Mouse (Mus musculus): ENCODE measurements around the gene Tmed4.

The Tmed4 gene

GRCm38 (mm10) chr11:6274387-6275093 lies at the start of gene Tmed4:
Gene Tmed4, minus strand, starts transcription at chr11:6274870.
- peak; percentile 94 to 97 for DNase-seq (ENCODE audit: low spot score in 2 of 2)

GRCm38 (mm10) chr11:6323348-6323747 lies 48.7 kb upstream of the Tmed4 start:
- DNase-seq (ENCODE audit: low spot score in 2 of 2): no peak

GRCm38 (mm10) chr11:6322086-6322485 lies 47.4 kb upstream of the Tmed4 start:
- no peak for DNase-seq (ENCODE audit: low spot score in 2 of 2)

GRCm38 (mm10) chr11:6319374-6319773 lies 44.7 kb upstream of the Tmed4 start:
- no peak for DNase-seq (ENCODE audit: low spot score in 2 of 2)

- DNase-seq (ENCODE audit: low spot score in 2 of 2): no peak
Observed at GRCm38 (mm10) chr11:6318559-6318958, 43.9 kb upstream of the Tmed4 start.

- no peak for DNase-seq (ENCODE audit: low spot score in 2 of 2)
Observed at GRCm38 (mm10) chr11:6316821-6317220, 42.2 kb upstream of the Tmed4 start.

GRCm38 (mm10) chr11:6313874-6314406 lies 39.3 kb upstream of the Tmed4 start:
- DNase-seq (ENCODE audit: low spot score in 2 of 2): no peak

GRCm38 (mm10) chr11:6308181-6308580 lies 33.5 kb upstream of the Tmed4 start:
- DNase-seq (ENCODE audit: low spot score in 2 of 2): no peak

- no peak for DNase-seq (ENCODE audit: low spot score in 2 of 2)
Observed at GRCm38 (mm10) chr11:6305943-6306430, 31.3 kb upstream of the Tmed4 start.

GRCm38 (mm10) chr11:6302793-6303192 lies 28.1 kb upstream of the Tmed4 start:
- DNase-seq (ENCODE audit: low spot score in 2 of 2): no peak

- DNase-seq (ENCODE audit: low spot score in 2 of 2): no peak
Observed at GRCm38 (mm10) chr11:6299435-6299834, 24.8 kb upstream of the Tmed4 start.

- DNase-seq (ENCODE audit: low spot score in 2 of 2): no peak
Observed at GRCm38 (mm10) chr11:6296077-6296476, 21.4 kb upstream of the Tmed4 start.

- DNase-seq (ENCODE audit: low spot score in 2 of 2): peak in 1 of 2 experiments; percentile 24
Observed at GRCm38 (mm10) chr11:6294632-6295031, 20.0 kb upstream of the Tmed4 start.

- DNase-seq (ENCODE audit: low spot score in 2 of 2): no peak
Observed at GRCm38 (mm10) chr11:6293601-6294000, 18.9 kb upstream of the Tmed4 start.

GRCm38 (mm10) chr11:6292988-6293349 lies 18.3 kb upstream of the Tmed4 start:
- DNase-seq (ENCODE audit: low spot score in 2 of 2): no peak

GRCm38 (mm10) chr11:6292116-6292987 lies 17.7 kb upstream of the Tmed4 start:
- DNase-seq (ENCODE audit: low spot score in 2 of 2): peak; percentile 25 to 55

GRCm38 (mm10) chr11:6291401-6292115 lies 16.9 kb upstream of the Tmed4 start, which contains the start of gene Ogdh:
Gene Ogdh, plus strand, starts transcription at chr11:6291633.
- peak; percentile 98 for DNase-seq (ENCODE audit: low spot score in 2 of 2)

GRCm38 (mm10) chr11:6290883-6291282 lies 16.2 kb upstream of the Tmed4 start:
- no peak for DNase-seq (ENCODE audit: low spot score in 2 of 2)

GRCm38 (mm10) chr11:6290138-6290537 lies 15.5 kb upstream of the Tmed4 start:
- no peak for DNase-seq (ENCODE audit: low spot score in 2 of 2)

GRCm38 (mm10) chr11:6282940-6283339 lies 8.3 kb upstream of the Tmed4 start:
- no peak for DNase-seq (ENCODE audit: low spot score in 2 of 2)

- no peak for DNase-seq (ENCODE audit: low spot score in 2 of 2)
Observed at GRCm38 (mm10) chr11:6276466-6276865, 1.8 kb upstream of the Tmed4 start.

GRCm38 (mm10) chr11:6275094-6275484 lies 419 bp upstream of the Tmed4 start:
- no peak for DNase-seq (ENCODE audit: low spot score in 2 of 2)

Measured in spleen, postnatal 14 days (tissue).